Mouse (Mus musculus) central nervous system, embryonic 18 days (tissue): Measurements from ENCODE around the gene Srp72. TPM values are rescaled to one million over a fixed set of nuclear protein-coding genes. Genes with fewer than 3 reads are reported as not detected.

ENCODE experiments used
- polyA plus RNA-seq: library from polyadenylated mRNA; depleted of rRNA; stranded (reverse); fragments of >200 nt; gene quantifications from 2 replicates; pipeline ENCODE4 v1.2.3, GENCODE M21; 2012; rRNA removed

The Srp72 gene
- 82.3 and 83.2 TPM in 2 replicates for polyA plus RNA-seq

DNA sequence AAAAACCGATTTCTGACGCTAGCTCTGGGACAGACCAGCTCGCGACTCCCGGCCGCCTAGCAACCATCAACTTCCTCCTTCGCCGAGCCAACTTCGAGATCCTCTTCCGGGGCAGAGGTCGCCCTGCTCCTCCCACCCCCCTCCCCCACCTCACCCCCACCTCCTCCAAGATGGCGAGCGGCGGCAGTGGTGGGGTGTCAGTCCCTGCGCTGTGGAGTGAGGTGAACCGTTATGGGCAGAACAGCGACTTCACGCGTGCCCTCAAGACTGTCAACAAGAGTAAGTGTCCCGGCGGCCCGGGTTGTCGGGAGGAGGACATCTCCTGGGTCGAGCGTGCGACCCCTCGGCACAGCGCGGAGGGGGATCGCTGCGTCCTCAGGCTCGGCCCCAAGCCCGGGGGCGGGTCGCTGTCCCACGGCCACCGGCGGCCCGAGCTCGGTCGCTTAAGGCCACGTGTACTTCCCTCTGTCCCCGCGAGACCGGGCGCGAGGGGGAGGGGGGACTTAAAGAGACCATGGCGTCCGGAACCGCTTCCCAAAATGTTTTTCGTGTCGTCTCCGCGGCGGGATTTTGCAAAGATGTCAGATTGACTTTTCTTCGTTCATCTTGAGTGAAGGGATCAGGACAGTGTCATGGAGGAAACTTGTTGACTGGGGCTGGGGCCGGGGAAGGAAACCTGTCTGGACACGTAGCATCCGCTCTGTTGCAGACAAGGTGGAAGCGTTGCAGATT is at the start of gene Srp72:
TSS of gene Srp72 (plus strand) at position 130 of the 732 bp plus-strand sequence.

DNA sequence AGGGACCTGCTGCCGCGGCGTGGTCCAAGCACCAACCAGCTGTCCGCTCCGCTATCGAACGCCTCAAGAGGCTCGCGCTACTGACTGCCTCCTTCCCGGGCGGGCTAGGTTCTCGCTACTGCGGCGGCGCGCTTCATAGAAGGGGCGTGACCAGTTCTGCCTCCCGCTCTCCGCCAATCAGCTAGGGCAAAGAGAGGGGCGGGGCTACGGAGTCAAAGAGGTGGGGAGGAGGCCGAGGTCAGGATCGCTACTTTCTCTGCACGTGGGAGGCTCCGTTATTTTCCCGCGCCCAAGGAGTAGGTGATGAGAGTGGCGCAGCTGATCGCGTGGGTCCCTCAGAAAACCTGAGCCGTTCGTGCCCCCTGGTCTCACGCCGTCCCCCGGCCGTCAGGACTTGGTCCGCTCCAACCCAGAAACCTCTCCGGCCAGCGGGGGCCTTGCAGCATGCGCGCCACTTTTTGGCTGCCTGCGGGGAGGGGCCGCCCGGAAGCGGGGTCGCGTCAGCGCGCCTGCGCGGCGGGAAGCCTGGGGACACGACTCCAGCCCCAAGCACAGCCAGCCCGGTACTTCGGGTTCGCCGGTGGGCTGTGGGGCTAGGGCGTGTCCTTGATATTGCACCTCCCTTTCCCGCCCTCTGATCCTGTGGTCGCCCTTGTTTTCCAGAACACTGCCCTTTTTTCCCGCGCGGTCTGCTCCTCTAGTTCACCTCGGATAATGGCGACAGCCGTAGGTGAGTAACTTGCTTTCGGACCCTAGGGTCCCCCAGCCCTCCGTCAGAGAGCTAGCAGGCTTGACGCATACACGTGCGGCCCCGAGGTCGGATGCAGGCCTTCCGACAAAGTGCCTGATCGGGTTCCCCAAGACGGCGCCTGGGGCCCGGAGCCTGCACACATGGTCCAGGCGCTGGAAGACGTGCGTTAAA is 23.1 kb upstream of the Srp72 start, which contains the start of the genes Paics and Ppat:
TSS of gene Paics (plus strand) at position 202 of the 922 bp plus-strand sequence.
TSS of gene Ppat (minus strand) at position 473 of the 922 bp plus-strand sequence.

DNA sequence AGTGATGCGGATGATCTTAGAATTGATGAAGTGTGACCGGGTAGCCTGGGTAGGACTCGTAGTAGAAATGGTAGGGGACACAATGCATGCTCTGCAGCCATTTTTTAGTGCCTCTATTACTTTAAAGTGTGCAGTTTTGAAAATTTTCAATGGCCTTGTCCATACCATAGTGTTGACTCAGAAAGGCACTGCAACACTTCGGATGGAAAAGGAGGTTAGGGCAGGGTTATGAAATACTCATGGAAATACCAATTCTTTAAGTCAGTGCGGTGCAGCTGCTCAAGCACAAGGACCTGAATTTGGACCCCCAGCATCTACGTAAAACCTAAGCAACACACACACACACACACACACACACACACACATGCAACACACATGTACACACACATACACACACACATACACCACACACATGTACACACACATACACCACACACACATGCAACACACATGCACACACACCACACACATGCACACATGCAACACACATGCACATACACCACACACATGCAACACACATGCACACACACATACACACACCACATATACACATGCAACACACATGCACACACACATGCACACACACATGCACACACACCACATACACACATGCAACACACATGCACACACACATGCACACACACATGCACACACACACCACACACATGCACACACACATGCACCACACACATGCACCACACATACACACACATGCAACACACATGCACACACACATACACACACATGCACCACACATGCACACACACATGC is 29.8 kb downstream of the Srp72 start, which contains the start of gene Arl9:
TSS of gene Arl9 (plus strand) at position 5 of the 771 bp plus-strand sequence.

DNA sequence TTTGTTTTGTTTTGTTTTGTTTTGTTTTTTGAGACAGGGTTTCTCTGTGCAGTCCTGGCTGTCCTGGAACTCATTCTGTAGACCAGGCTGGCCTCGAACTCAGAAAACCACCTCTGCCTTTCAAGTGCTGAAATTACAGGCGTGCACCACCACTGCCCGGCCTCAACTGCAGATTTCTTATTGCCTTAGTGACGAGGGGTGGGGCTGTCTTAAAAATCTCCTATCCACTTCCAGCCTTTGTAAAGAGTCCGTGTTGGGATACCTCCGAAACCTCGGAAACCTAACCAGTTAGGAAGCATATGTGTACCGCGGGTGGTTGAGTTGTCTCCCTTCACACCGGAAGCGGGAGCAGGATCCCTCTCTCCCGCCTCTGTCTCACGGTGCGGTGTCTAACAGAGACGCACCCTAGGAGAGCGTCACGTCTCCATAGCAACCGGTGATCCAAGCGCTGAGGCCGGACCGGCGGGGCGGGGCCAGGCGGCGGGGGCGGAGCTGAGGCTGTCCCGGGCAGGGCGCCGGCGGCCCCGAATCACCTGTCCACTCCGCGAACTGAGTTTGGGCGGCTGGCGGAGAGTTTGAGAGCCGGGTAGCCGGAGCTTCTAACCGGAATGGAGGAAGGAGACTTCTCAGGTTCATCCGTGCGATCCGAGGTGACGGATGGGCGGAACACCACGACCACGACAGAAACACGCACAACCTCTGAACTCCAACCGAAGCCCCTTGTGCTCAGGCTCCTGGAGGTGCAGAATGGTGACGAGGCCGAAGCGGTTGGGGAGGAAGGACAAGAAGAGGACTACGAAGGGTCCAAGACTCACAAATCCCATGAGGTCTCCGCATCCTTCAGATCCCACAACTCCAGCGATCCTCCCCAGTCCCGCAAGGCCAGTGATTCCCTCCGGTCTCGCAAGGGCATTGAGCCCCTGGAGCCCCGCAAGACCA is 41.3 kb downstream of the Srp72 start, which contains the start of gene Thegl:
TSS of gene Thegl (plus strand) at position 480 of the 939 bp plus-strand sequence.

Other genes with a start within 250 kb of the Srp72 start
- 26.8 and 27.8 TPM in 2 replicates for gene Aasdh, start 69.2 kb upstream of the Srp72 start, polyA plus RNA-seq
- gene Paics, start 23.4 kb upstream of the Srp72 start, polyA plus RNA-seq = 86.3 and 94.0 TPM in 2 replicates
- 9.5 and 10.8 TPM in 2 replicates for gene Ppat, start 23.1 kb upstream of the Srp72 start, polyA plus RNA-seq
- gene Arl9, start 29.4 kb downstream of the Srp72 start, polyA plus RNA-seq = 0.47 and 0.51 TPM in 2 replicates
- 0.67 and 0.82 TPM in 2 replicates for gene Thegl, start 41.3 kb downstream of the Srp72 start, polyA plus RNA-seq
- 24.6 and 33.1 TPM in 2 replicates for gene Hopx, start 140.4 kb downstream of the Srp72 start, polyA plus RNA-seq
- 0.28 and 0.95 TPM in 2 replicates for gene Spink2, start 236.8 kb downstream of the Srp72 start, polyA plus RNA-seq